Mouse (Mus musculus) intestine, postnatal 0 days (tissue): ENCODE data around the gene Pak7. TPM values are rescaled to one million over a fixed set of nuclear protein-coding genes. Genes with fewer than 3 reads are reported as not detected.
"Not testable (repeated sequence)": the region's sequence is repeated elsewhere in the genome, so short reads cannot be mapped to it uniquely, and the experiment has no call there.

ENCODE experiments used
- ATAC-seq: fragments of 200-750 bp; cut with Nextera tagmentation; 2 replicates; pipeline ENCODE4 v1.8.0; 2017; ENCODE audit warnings: mild to moderate bottlenecking, moderate TSS enrichment, moderate library complexity
- H3K27ac ChIP-seq: fragments of 300-500 bp; sonication (generic); 2 replicates; pipeline ENCODE4 v1.5.1; 2014; ENCODE audit warnings: mild to moderate bottlenecking, low read depth, low read length, moderate library complexity
- H3K27me3 ChIP-seq: fragments of 300-500 bp; sonication (generic); replicated peaks from 2 replicates; pipeline ENCODE4 v1.6.1; 2014; ENCODE audit warnings: low read length, mixed read lengths; ENCODE audit not compliant: control insufficient read depth, insufficient read depth
- H3K36me3 ChIP-seq: fragments of 300-500 bp; sonication (generic); 2 replicates; pipeline ENCODE4 v1.6.1; 2014; ENCODE audit warnings: mild to moderate bottlenecking, moderate library complexity; ENCODE audit not compliant: control insufficient read depth, insufficient read depth
- H3K4me1 ChIP-seq: fragments of 300-500 bp; sonication (generic); replicated peaks from 2 replicates; pipeline ENCODE4 v1.6.1; 2014; ENCODE audit warnings: antibody characterized with exemption, low read length, mixed read lengths; ENCODE audit not compliant: control insufficient read depth, insufficient read depth
- H3K4me2 ChIP-seq: fragments of 300-500 bp; sonication (generic); replicated peaks from 2 replicates; pipeline ENCODE4 v1.6.1; 2014; ENCODE audit warnings: low read depth, mild to moderate bottlenecking, moderate library complexity
- H3K4me3 ChIP-seq: fragments of 300-500 bp; sonication (generic); 2 replicates; pipeline ENCODE4 v1.5.1; 2014; ENCODE audit warnings: low read depth, low read length
- H3K9ac ChIP-seq: fragments of 300-500 bp; sonication (generic); 2 replicates; pipeline ENCODE4 v1.6.1; 2014; ENCODE audit warnings: mild to moderate bottlenecking, low read depth, low read length
- H3K9me3 ChIP-seq: fragments of 300-500 bp; sonication (generic); 2 replicates; pipeline ENCODE4 v1.6.1; 2016; ENCODE audit warnings: mixed run types; ENCODE audit not compliant: control insufficient read depth
- CTCF ChIP-seq: sonication (generic); IDR thresholded peaks from 2 replicates; pipeline ENCODE4 v1.5.1; 2016; ENCODE audit warnings: low read depth, mild to moderate bottlenecking, control low read depth, antibody characterized with exemption, moderate library complexity
- WGBS: fragments of 180-500 bp; shearing (Covaris S2); extraction: QIAGEN DNeasy Blood & Tissue Kit; methylation state at CpG from one replicate; pipeline ENCODE4 v1.1.7; 2014; 5-methylcytosine and 5-hydroxymethylcytosine counted together
- polyA plus RNA-seq: library from polyadenylated mRNA; unstranded; fragments of >200 nt; fragmentation: Nextera tagmentation; extraction: Ambion mirVana; gene quantifications from 2 replicates; pipeline ENCODE4 v1.2.1, GENCODE M21; 2015

Pak7 gene
- polyA plus RNA-seq, 1 experiment from 2014 or later, result 0.29 TPM

DNA sequence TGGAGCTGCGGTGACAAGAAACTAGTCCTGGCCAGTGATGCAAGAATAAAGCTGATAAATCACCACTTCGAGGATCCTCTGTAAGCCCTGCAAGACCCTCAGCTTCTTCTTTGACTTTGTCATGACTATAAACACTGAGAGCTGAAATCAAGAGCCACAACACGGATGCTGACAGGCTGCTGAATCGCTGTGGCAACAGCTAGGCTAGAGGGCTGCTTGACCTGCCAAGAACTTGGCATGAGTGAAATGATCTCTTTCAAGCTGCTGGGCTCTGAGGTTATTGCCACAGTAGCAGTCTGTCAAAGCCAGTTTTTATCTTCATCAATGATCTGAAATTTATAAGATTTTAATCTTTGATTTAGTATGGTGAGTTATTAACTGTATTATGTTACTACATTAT, 62.1 kb downstream of the Pak7 start:
- H3K27ac ChIP-seq, result no peak overlapping the region
- no peak overlapping the region for H3K9ac ChIP-seq
- H3K27me3 ChIP-seq, result no peaks in the 10 kb centered on the region
- no peaks in the 10 kb centered on the region for H3K4me1 ChIP-seq
- TF ChIP-seq CTCF, result no peak
- no peak overlapping the region for H3K4me3 ChIP-seq
- 80% methylated on average over 4 of the region's 4 CpGs for WGBS
- H3K9me3 ChIP-seq, result no peaks in the 10 kb centered on the region
- ATAC-seq, result no peak
- H3K36me3 ChIP-seq, result no peaks in the 10 kb centered on the region
- no peak overlapping the region for H3K4me2 ChIP-seq

- Histone ChIP-seq H3K9ac (no peak overlapping the region), H3K27me3 (no peaks in the 10 kb centered on the region), H3K36me3 (no peaks in the 10 kb centered on the region), H3K4me3 (no peak overlapping the region), H3K4me2 (no peak overlapping the region), H3K4me1 (no peaks in the 10 kb centered on the region), H3K27ac (no peak overlapping the region), H3K9me3 (no peaks in the 10 kb centered on the region)
- no peak for ATAC-seq
- no peak for TF ChIP-seq CTCF
- 81% methylated on average over 3 of the region's 3 CpGs for WGBS
These were observed 78.5 kb downstream of the Pak7 start for GRCm38 (mm10) chr2:136309313-136309712.

DNA sequence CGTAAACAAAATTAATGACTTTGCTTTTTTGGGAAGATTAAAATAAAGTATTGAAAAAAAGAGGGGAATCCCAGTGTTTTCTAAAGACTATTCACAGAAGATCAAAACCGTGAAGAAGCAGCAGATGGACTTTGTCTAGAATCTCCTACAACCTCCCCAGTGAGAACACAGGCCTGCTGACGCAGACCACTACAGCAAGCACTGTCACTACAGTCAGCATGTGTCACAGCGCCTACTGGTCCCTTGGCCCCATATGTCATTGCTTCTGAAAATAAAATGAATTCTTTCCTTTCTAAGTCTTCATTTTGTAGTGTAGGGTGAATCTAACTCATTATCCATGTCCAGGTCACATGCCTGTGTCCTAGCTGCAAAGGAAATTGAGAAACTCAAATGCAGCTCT, 79.0 kb downstream of the Pak7 start:
- 84% methylated on average over 4 of the region's 4 CpGs for WGBS
- no peaks in the 10 kb centered on the region for H3K9me3 ChIP-seq
- H3K4me2 ChIP-seq, result no peak overlapping the region
- H3K27ac ChIP-seq, result no peak overlapping the region
- H3K4me1 ChIP-seq, result no peaks in the 10 kb centered on the region
- H3K27me3 ChIP-seq, result no peaks in the 10 kb centered on the region
- no peak for ATAC-seq
- no peak overlapping the region for H3K4me3 ChIP-seq
- no peak overlapping the region for H3K9ac ChIP-seq
- H3K36me3 ChIP-seq, result no peaks in the 10 kb centered on the region
- TF ChIP-seq CTCF, result no peak

DNA sequence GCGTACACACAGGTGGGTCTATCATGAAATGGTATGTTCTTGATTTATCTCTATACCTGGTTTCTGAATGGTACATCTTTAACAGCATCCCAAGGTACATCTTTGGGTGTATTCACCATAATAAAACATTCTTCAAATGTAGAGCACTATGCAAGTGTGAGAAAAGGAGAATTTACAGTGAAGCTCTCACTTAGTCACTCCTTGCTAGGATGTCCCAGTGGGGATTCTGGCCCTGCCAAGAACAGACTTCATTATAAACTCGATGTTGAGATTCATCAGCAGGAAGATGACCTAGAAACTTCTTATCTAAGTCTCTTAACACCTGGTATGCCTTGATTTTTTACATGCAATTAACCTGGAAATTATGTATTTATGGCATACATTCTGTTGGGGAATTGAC, 85.6 kb downstream of the Pak7 start:
- H3K4me3 ChIP-seq, result no peak overlapping the region
- no peaks in the 10 kb centered on the region for H3K9me3 ChIP-seq
- no peak overlapping the region for H3K9ac ChIP-seq
- H3K27me3 ChIP-seq, result no peaks in the 10 kb centered on the region
- H3K4me2 ChIP-seq, result no peak overlapping the region
- H3K4me1 ChIP-seq, result no peaks in the 10 kb centered on the region
- TF ChIP-seq CTCF, result no peak
- no peak for ATAC-seq
- H3K27ac ChIP-seq, result no peak overlapping the region
- WGBS, result 67% methylated on average over 2 of the region's 2 CpGs
- no peaks in the 10 kb centered on the region for H3K36me3 ChIP-seq

DNA sequence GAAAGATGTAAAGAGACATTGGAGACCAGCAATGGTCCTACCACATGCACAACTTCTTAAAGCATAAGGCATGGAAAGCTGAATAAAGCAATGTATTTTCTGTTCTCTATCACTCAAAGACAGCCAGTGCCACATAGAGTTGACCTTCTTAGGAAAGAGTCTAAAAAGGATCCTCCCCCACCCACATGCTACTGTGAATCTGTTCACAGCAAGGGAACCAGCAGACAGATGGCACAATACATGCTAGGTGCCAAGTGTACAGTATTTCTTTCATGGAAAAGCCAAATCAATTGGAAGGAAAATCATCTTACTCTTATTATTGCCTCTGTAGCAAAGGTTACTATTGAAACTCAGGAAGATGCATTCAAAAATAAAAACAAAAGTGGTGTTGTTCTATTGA, 86.4 kb downstream of the Pak7 start:
- no peak overlapping the region for H3K9ac ChIP-seq
- TF ChIP-seq CTCF, result no peak

GRCm38 (mm10) chr2:136297371-136297770, 90.4 kb downstream of the Pak7 start:
- Histone ChIP-seq H3K9me3 (no peaks in the 10 kb centered on the region), H3K27me3 (no peaks in the 10 kb centered on the region), H3K27ac (no peak overlapping the region), H3K36me3 (no peaks in the 10 kb centered on the region), H3K4me2 (no peak overlapping the region), H3K4me3 (no peak overlapping the region), H3K4me1 (no peaks in the 10 kb centered on the region), H3K9ac (no peak overlapping the region)
- TF ChIP-seq CTCF, result no peak
- no peak for ATAC-seq
- WGBS, result 83% methylated on average over 1 of the region's 1 CpGs

More for the DNA sequence above, 86.4 kb downstream of the Pak7 start:
- Histone ChIP-seq H3K4me1 (no peaks in the 10 kb centered on the region), H3K36me3 (no peaks in the 10 kb centered on the region), H3K4me3 (no peak overlapping the region), H3K4me2 (no peak overlapping the region), H3K27ac (no peak overlapping the region), H3K27me3 (no peaks in the 10 kb centered on the region), H3K9me3 (no peaks in the 10 kb centered on the region)
- ATAC-seq, result no peak

DNA sequence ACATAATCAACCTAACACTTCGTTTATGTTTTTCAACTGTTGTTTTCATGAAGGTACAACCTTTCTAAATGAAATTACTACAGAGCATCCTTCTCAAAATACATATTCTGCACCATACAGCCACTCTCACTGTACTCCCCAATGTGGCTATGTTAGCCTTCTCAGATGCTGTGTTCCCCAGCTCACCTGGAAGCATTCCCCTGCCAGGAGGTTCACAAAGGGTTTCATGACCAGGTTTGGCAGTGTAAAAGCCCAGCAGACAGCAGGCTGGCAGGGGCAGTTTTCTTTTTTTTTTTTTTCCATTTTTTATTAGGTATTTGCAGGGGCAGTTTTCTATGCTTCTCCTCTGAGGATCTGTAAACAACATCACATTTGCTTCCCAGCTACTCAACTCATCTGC, 105.7 kb downstream of the Pak7 start:
- no peak overlapping the region for H3K4me3 ChIP-seq
- no peak overlapping the region for H3K27ac ChIP-seq
- H3K9ac ChIP-seq, result no peak overlapping the region
- no peaks in the 10 kb centered on the region for H3K36me3 ChIP-seq
- 82% methylated on average over 1 of the region's 1 CpGs for WGBS
- no peaks in the 10 kb centered on the region for H3K4me1 ChIP-seq
- no peaks in the 10 kb centered on the region for H3K9me3 ChIP-seq
- H3K27me3 ChIP-seq, result no peaks in the 10 kb centered on the region
- no peak for TF ChIP-seq CTCF
- no peak for ATAC-seq
- no peak overlapping the region for H3K4me2 ChIP-seq

- H3K4me2 ChIP-seq, H3K4me1 ChIP-seq, H3K9me3 ChIP-seq, H3K27me3 ChIP-seq, ATAC-seq, H3K36me3 ChIP-seq, H3K9ac ChIP-seq, H3K27ac ChIP-seq, H3K4me3 ChIP-seq: not testable (repeated sequence)
- 85% methylated on average over 4 of the region's 4 CpGs for WGBS
These were observed 145.8 kb downstream of the Pak7 start for GRCm38 (mm10) chr2:136241960-136242359.
